In genomic region chr9:64918560-64918959, GRCm38 (mm10) we compare ENCODE assay signal across 9 mouse cellular contexts. TPM values are rescaled to one million over a fixed set of nuclear protein-coding genes. Genes with fewer than 3 reads are reported as not detected.
A peak's percentile ranks its signal among the peaks of the same experiment; 100 is the strongest.
DNase-seq lines count a peak whose midpoint lies in the region; ATAC-seq and TF ChIP-seq lines count a peak whose summit lies in the region.
"Had no signal": no experiment of that assay in that cellular context is flagged by ENCODE, and none has a peak within 500 bp of the region (broad histone marks: within the 10 kb centered on the region; RNA-seq: fewer than 3 reads in every experiment).

No protein-coding gene starts in this region.

- 31% methylated on average over 16 of the region's 16 CpGs for WGBS in forebrain, embryonic 12.5 days
- 29% methylated on average over 16 of the region's 16 CpGs for WGBS in stomach, embryonic 15.5 days

- intact Hi-C loops in left cerebral cortex, adult 2 months (cut with DNase I) = no loop called here

- H3K4me1 ChIP-seq in forebrain, embryonic 12.5 days = no peaks in the 10 kb centered on the region
- no peaks in the 10 kb centered on the region for H3K4me1 ChIP-seq in stomach, embryonic 15.5 days

- H3K4me2 ChIP-seq in forebrain, embryonic 12.5 days = peak overlapping the region; percentile 43
- peak overlapping the region; percentile 51 for H3K4me2 ChIP-seq in stomach, embryonic 15.5 days

- ATAC-seq in forebrain, embryonic 12.5 days (ENCODE audit: low FRiP score) = no peak
- no peak for ATAC-seq in stomach, embryonic 15.5 days (ENCODE audit: insufficient read depth, low FRiP score, low read depth)
- ATAC-seq in activated CD4-positive, CD25-positive, alpha-beta regulatory T cell, adult 4 months = no peak

- no peak for TF ChIP-seq CTCF in left cerebral cortex, adult 2 months (IDR thresholded peaks at IDR 0.05)

- peaks cover 3% of the 10 kb centered on the region for H3K36me3 ChIP-seq in forebrain, embryonic 12.5 days (replicated peaks)
- no peaks in the 10 kb centered on the region for H3K36me3 ChIP-seq in stomach, embryonic 15.5 days

- no peak overlapping the region for H3K9ac ChIP-seq in forebrain, embryonic 12.5 days
- no peak overlapping the region for H3K9ac ChIP-seq in stomach, embryonic 15.5 days

- peak overlapping the region; percentile 33 for H3K4me3 ChIP-seq in forebrain, embryonic 12.5 days (replicated peaks)
- H3K4me3 ChIP-seq in stomach, embryonic 15.5 days (replicated peaks) = peak overlapping the region; percentile 31
- no peak overlapping the region for H3K4me3 ChIP-seq in left cerebral cortex, adult 2 months

- no peaks in the 10 kb centered on the region for H3K27me3 ChIP-seq in forebrain, embryonic 12.5 days
- H3K27me3 ChIP-seq in stomach, embryonic 15.5 days (replicated peaks) = no peaks in the 10 kb centered on the region

- peak; percentile 58 for DNase-seq in adrenal gland, postnatal 14 days
- no peak for DNase-seq in adrenal gland, postnatal 36 days
- peak; percentile 75 for DNase-seq in CD4-positive, CD25-positive, alpha-beta regulatory T cell, adult 2 months (ENCODE audit: low read depth, low spot score)
- DNase-seq in liver = peak; percentile 67
- no peak for DNase-seq in left cerebral cortex, adult 2 months (ENCODE audit: extremely low spot score in 1 of 2, low spot score in 2 of 2)

- no peaks in the 10 kb centered on the region for H3K9me3 ChIP-seq in forebrain, embryonic 12.5 days
- H3K9me3 ChIP-seq in stomach, embryonic 15.5 days = no peaks in the 10 kb centered on the region

- H3K27ac ChIP-seq in forebrain, embryonic 12.5 days = no peak overlapping the region
- no peak overlapping the region; the same call in 1 of the 2 replicates for H3K27ac ChIP-seq in stomach, embryonic 15.5 days
- H3K27ac ChIP-seq in left cerebral cortex, adult 2 months = no peak overlapping the region
- H3K27ac ChIP-seq: macrophage had no signal

RNA-seq across cellular contexts. Expression of gene Slc24a1, which starts 32.8 kb away (rescaled TPM):
- 0.07 and 0.15 TPM in 2 replicates for total RNA-seq in adrenal gland, postnatal 14 days (2021)
- total RNA-seq in adrenal gland, postnatal 36 days (2021) = not detected
- 0.11 TPM in 1 of 2 replicates, not detected in the other for polyA plus RNA-seq in forebrain, embryonic 12.5 days (2016; fragmentation: Nextera tagmentation; extraction: Ambion mirVana)
- 0.03 and 0.08 TPM in 2 replicates for polyA plus RNA-seq in stomach, embryonic 15.5 days (2015; fragmentation: Nextera tagmentation; extraction: Ambion mirVana)
- under 1 TPM in 1 of 2 experiments, not detected in 1; 0.07 TPM for total RNA-seq in left cerebral cortex, adult 2 months (2021)
- polyA plus RNA-seq in activated CD4-positive, CD25-positive, alpha-beta regulatory T cell, adult 4 months (2017; shearing (Covaris generic)) = under 1 TPM; 0.14 to 0.15 TPM
- polyA plus RNA-seq: macrophage had no signal

RNA-seq across cellular contexts. Expression of gene Ints14, which starts 42.1 kb away (rescaled TPM):
- total RNA-seq in adrenal gland, postnatal 14 days (2021) = 27.2 and 30.1 TPM in 2 replicates
- total RNA-seq in adrenal gland, postnatal 36 days (2021) = 10 to 100 TPM; 24.9 to 30.3 TPM
- 60.9 and 62.8 TPM in 2 replicates for polyA plus RNA-seq in forebrain, embryonic 12.5 days (2016; fragmentation: Nextera tagmentation; extraction: Ambion mirVana)
- polyA plus RNA-seq in stomach, embryonic 15.5 days (2015; fragmentation: Nextera tagmentation; extraction: Ambion mirVana) = 41.5 and 50.0 TPM in 2 replicates
- total RNA-seq in left cerebral cortex, adult 2 months (2021) = 10 to 100 TPM; 19.4 to 22.2 TPM
- 10 to 100 TPM; 33.5 to 43.9 TPM for polyA plus RNA-seq in activated CD4-positive, CD25-positive, alpha-beta regulatory T cell, adult 4 months (2017; shearing (Covaris generic))

Comparison
In these comparisons a context has a peak if more than half of its experiments do, and no peak if none do; other contexts are left out.
1. DNase-seq: peak in adrenal gland, postnatal 14 days (single experiment), CD4-positive, CD25-positive, alpha-beta regulatory T cell, adult 2 months (single experiment) and liver (single experiment); none in adrenal gland, postnatal 36 days (0 of 2) and left cerebral cortex, adult 2 months (0 of 2).